15 mouse cellular contexts compared by ENCODE assay signal in the genomic region with DNA sequence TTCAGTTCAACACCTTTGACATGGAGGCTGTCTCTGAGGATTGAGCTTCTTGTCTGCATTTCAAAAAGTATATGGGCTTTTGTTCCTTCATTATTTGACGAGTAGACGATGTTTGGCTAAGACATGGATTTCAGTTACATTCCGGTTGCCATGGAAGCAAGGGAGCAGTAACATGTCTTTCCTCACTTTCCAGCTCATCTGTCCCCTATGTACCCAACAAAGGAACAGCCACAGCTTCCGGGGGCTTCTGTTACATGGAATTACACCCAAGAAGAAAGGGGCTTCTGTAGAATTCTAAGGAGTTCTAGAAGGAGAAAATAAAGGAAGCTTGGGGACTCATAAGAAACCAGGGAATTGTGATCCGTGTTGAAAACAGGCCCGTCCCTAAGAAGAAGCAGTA.
"Had no signal": no experiment of that assay in that cellular context is flagged by ENCODE, and none has a peak within 500 bp of the region (broad histone marks: within the 10 kb centered on the region; RNA-seq: fewer than 3 reads in every experiment).

No protein-coding gene starts in this region.

- H3K9ac ChIP-seq: kidney, embryonic 15.5 days; limb, embryonic 15.5 days; liver, embryonic 12.5 days; lung, embryonic 15.5 days; midbrain, embryonic 12.5 days; neural tube, embryonic 13.5 days; stomach, embryonic 15.5 days had no signal

- H3K27me3 ChIP-seq: kidney, embryonic 15.5 days; limb, embryonic 15.5 days; liver, embryonic 12.5 days; lung, embryonic 15.5 days; midbrain, embryonic 12.5 days; neural tube, embryonic 13.5 days; stomach, embryonic 15.5 days had no signal

- ATAC-seq: intestine, embryonic 16.5 days; liver, embryonic 12.5 days had no signal

- H3K9me3 ChIP-seq: kidney, embryonic 15.5 days; limb, embryonic 15.5 days; liver, embryonic 12.5 days; lung, embryonic 15.5 days; midbrain, embryonic 12.5 days; neural tube, embryonic 13.5 days; stomach, embryonic 15.5 days had no signal

- H3K4me1 ChIP-seq: kidney, embryonic 15.5 days; limb, embryonic 15.5 days; liver, embryonic 12.5 days; lung, embryonic 15.5 days; midbrain, embryonic 12.5 days; neural tube, embryonic 13.5 days; stomach, embryonic 15.5 days had no signal

- H3K4me2 ChIP-seq: kidney, embryonic 15.5 days; limb, embryonic 15.5 days; liver, embryonic 12.5 days; lung, embryonic 15.5 days; midbrain, embryonic 12.5 days; neural tube, embryonic 13.5 days; stomach, embryonic 15.5 days had no signal

- H3K27ac ChIP-seq: kidney, embryonic 15.5 days; limb, embryonic 15.5 days; liver, embryonic 12.5 days; lung, embryonic 15.5 days; midbrain, embryonic 12.5 days; neural tube, embryonic 13.5 days; stomach, embryonic 15.5 days had no signal

- H3K4me3 ChIP-seq: kidney, embryonic 15.5 days; limb, embryonic 15.5 days; liver, embryonic 12.5 days; lung, embryonic 15.5 days; midbrain, embryonic 12.5 days; neural tube, embryonic 13.5 days; stomach, embryonic 15.5 days had no signal

- DNase-seq: kidney, adult 2 months; kidney, postnatal 14 days; layer of hippocampus, adult 9-11 months; layer of hippocampus, postnatal 36 days; lung, postnatal 14 days; right cerebral cortex, postnatal 14 days; thymus, postnatal 4 days had no signal

- H3K36me3 ChIP-seq: kidney, embryonic 15.5 days; limb, embryonic 15.5 days; liver, embryonic 12.5 days; lung, embryonic 15.5 days; midbrain, embryonic 12.5 days; neural tube, embryonic 13.5 days; stomach, embryonic 15.5 days had no signal
